ENCODE assay signal across 9 mouse cellular contexts in the genomic region with DNA sequence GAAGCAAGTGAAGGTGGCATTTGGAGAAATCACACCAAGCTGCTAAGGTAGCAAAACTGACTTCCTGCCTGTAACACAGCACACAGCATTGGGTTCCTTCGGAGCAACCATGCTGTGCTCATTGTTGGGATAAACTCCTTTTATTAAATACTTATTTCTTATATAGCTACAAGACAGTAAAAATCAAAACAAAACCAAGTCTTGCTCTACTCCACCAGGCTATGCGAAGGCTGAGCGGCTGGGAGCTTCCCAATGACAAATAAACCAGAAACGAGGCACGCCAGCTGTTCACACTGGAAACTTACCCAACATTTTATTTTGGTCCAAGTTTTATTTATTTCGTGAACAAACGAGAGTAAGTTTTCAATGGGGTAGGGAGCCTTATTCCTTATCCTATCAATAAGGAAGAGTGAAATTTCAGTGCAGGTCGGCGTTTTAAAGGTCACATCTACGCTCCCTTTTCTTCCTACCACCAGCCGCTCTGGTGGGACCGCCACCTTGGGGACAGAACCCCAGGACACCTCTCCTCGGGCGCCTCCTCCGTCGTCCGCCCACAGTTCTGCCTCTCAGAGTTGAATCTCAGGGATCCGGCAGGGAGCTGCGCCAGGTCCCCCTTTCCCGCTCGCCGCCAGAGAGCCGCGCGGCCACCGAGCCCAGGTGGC. TPM values are rescaled to one million over a fixed set of nuclear protein-coding genes. Genes with fewer than 3 reads are reported as not detected.
A peak's percentile ranks its signal among the peaks of the same experiment; 100 is the strongest.
DNase-seq lines count a peak whose midpoint lies in the region; ATAC-seq and TF ChIP-seq lines count a peak whose summit lies in the region.
"Had no signal": no experiment of that assay in that cellular context is flagged by ENCODE, and none has a peak within 500 bp of the region (broad histone marks: within the 10 kb centered on the region; RNA-seq: fewer than 3 reads in every experiment).

No protein-coding gene starts in this region.

- no peak for TF ChIP-seq EP300 in liver, postnatal 0 days (IDR thresholded peaks at IDR 0.05; ENCODE audit: low read depth)

- no peaks in the 10 kb centered on the region for H3K27me3 ChIP-seq in heart, embryonic 10.5 days (ENCODE audit: insufficient read depth, poor library complexity, severe bottlenecking)
- H3K27me3 ChIP-seq in forebrain, embryonic 14.5 days (replicated peaks; ENCODE audit: control insufficient read depth, insufficient read depth, low read length): no peaks in the 10 kb centered on the region
- 0 out of 2 replicates have a peak, but pooled peaks cover 4% of the 10 kb centered on the region for H3K27me3 ChIP-seq in liver, postnatal 0 days (ENCODE audit: insufficient read depth, low read length)
- H3K27me3 ChIP-seq: Patski had no signal

- H3K9ac ChIP-seq in forebrain, embryonic 14.5 days (ENCODE audit: low read length): peak overlapping the region; percentile 78
- H3K9ac ChIP-seq in liver, postnatal 0 days (replicated peaks): peak overlapping the region; percentile 81

- ATAC-seq in forebrain, embryonic 14.5 days: peak; percentile 19
- ATAC-seq in liver, postnatal 0 days: no peak

- WGBS in heart, embryonic 10.5 days: under 1% methylated on average over 26 of the region's 26 CpGs
- under 1% methylated on average over 26 of the region's 26 CpGs for WGBS in forebrain, embryonic 14.5 days
- under 1% methylated on average over 26 of the region's 26 CpGs for WGBS in liver, postnatal 0 days (ENCODE audit: insufficient replicate concordance)

- H3K4me3 ChIP-seq in heart, embryonic 10.5 days: peak overlapping the region; percentile 87
- peak overlapping the region; percentile 65 for H3K4me3 ChIP-seq in forebrain, embryonic 14.5 days (ENCODE audit: low read depth, low read length)
- H3K4me3 ChIP-seq in liver, postnatal 0 days (ENCODE audit: low read depth, low read length): peak overlapping the region; percentile 66

- H3K36me3 ChIP-seq in heart, embryonic 10.5 days: no peaks in the 10 kb centered on the region
- H3K36me3 ChIP-seq in forebrain, embryonic 14.5 days (ENCODE audit: control insufficient read depth, insufficient read depth, low read length): no peaks in the 10 kb centered on the region
- no peaks in the 10 kb centered on the region for H3K36me3 ChIP-seq in liver, postnatal 0 days (replicated peaks; ENCODE audit: insufficient read depth, low read length)

- peak overlapping the region; percentile 92 for H3K27ac ChIP-seq in heart, embryonic 10.5 days
- H3K27ac ChIP-seq in forebrain, embryonic 14.5 days (ENCODE audit: low read depth, low read length): peak overlapping the region; percentile 89
- peak overlapping the region; percentile 88 for H3K27ac ChIP-seq in liver, postnatal 0 days (ENCODE audit: low read depth)

- TF ChIP-seq CTCF in liver, postnatal 0 days (IDR thresholded peaks at IDR 0.05; ENCODE audit: low read depth): no peak

- no peaks in the 10 kb centered on the region for H3K9me3 ChIP-seq in heart, embryonic 10.5 days
- no peaks in the 10 kb centered on the region for H3K9me3 ChIP-seq in forebrain, embryonic 14.5 days (replicated peaks; ENCODE audit: control insufficient read depth, low read length)
- no peaks in the 10 kb centered on the region for H3K9me3 ChIP-seq in liver, postnatal 0 days (ENCODE audit: low read length)

- peak overlapping the region; percentile 93 for H3K4me2 ChIP-seq in forebrain, embryonic 14.5 days (ENCODE audit: low read length)
- H3K4me2 ChIP-seq in liver, postnatal 0 days (ENCODE audit: low read depth, low read length): peak overlapping the region; percentile 75

- no peak for DNase-seq in heart, embryonic 10.5 days (ENCODE audit: low spot score)
- no peak for DNase-seq in heart, postnatal 4 days
- DNase-seq in adipocyte (ENCODE audit: low spot score): peak; percentile 63
- peak; percentile 69 for DNase-seq in forebrain, embryonic 14.5 days (ENCODE audit: low spot score)
- DNase-seq in kidney, postnatal 4 days: peak; percentile 58 to 67
- DNase-seq in liver, postnatal 0 days: peak; percentile 14
- DNase-seq in right cerebral cortex, postnatal 36 days (ENCODE audit: low spot score in 2 of 2): peak; percentile 30 to 39
- DNase-seq in retina, embryonic 14.5 days (ENCODE audit: low spot score): no peak

- 0 out of 2 replicates have a peak, but pooled peaks cover 3% of the 10 kb centered on the region for H3K4me1 ChIP-seq in heart, embryonic 10.5 days
- H3K4me1 ChIP-seq in forebrain, embryonic 14.5 days (ENCODE audit: control insufficient read depth, insufficient read depth, low read length): no peaks in the 10 kb centered on the region
- H3K4me1 ChIP-seq in liver, postnatal 0 days (ENCODE audit: insufficient read depth): peaks cover 3% of the 10 kb centered on the region; the same call in 1 of the 2 replicates

RNA-seq across cellular contexts. Expression of gene Ptprk, which starts 0.5 kb away (rescaled TPM):
- 32.5 and 39.0 TPM in 2 replicates for polyA plus RNA-seq in heart, embryonic 10.5 days (2016; fragmentation: Nextera tagmentation; extraction: Ambion mirVana)
- 10 to 100 TPM; 63.1 to 64.8 TPM for total RNA-seq in heart, postnatal 4 days (2021)
- polyA plus RNA-seq in forebrain, embryonic 14.5 days (2014; fragmentation: Nextera tagmentation; extraction: Ambion mirVana): 14.7 and 20.3 TPM in 2 replicates
- polyA plus RNA-seq in liver, postnatal 0 days (2015; fragmentation: Nextera tagmentation; extraction: Ambion mirVana): 9.1 and 11.1 TPM in 2 replicates

Comparison
In these comparisons a context has a peak if more than half of its experiments do, and no peak if none do; other contexts are left out.
1. DNase-seq: peak in adipocyte (single experiment), forebrain, embryonic 14.5 days (single experiment), kidney, postnatal 4 days (2 of 2), liver, postnatal 0 days (single experiment) and right cerebral cortex, postnatal 36 days (2 of 2); none in heart, embryonic 10.5 days (single experiment), heart, postnatal 4 days (single experiment) and retina, embryonic 14.5 days (single experiment).
2. Peak in every context shown above with its lines, with median percentiles within 50 percentile points of each other: H3K27ac ChIP-seq and H3K4me3 ChIP-seq.